Mouse (Mus musculus) natural killer cell, adult 2 months (primary cell): ENCODE data around the gene Cbarp.

Source experiments
- DNase-seq, 2 experiments: peaks; one replicate each; pipeline ENCODE4 v3.0.0; 2022; ENCODE audit warnings: low spot score in 2 of 2

Cbarp gene

DNA sequence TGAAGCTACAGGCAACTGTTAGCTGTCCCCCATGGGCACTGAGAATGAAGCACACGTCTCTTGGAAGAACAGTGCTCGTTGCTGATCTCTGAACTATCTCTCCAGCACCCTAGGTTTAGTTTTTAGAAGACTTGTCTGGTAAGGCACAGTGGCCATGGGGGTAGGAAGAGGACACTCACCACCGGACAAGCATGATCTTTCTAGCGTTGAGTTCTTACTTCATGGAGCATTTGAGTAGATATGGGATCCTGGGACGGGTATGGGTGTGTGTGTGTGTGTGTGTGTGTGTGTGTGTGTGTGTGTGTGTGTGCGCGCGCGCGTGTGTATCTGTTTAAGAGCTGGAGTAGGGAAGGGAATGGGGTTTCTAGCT is at the start of gene Cbarp:
Cbarp (minus strand) TSS at position 170 of the 370 bp plus-strand sequence.
- no peak for DNase-seq

DNA sequence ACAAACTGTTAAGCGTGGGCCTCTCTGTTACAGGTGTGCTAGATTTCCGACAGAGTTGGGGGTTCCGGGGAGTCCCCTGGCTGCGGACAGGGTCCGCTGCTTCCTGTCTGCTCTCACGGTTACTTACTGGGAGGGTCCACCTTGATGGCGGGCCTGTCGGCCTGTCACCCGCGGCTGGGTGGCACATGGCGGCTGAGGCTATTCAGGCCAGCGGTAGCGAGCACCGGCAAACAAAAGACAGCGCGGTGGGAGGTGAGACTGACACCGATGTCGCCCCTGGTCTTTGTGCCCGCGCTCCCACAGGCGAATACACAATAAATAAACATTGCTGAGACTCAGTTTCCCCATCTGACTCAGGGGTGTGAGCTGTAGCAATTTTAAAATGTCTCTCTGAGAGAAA is 49.4 kb upstream of the Cbarp start:
- DNase-seq, result no peak

DNA sequence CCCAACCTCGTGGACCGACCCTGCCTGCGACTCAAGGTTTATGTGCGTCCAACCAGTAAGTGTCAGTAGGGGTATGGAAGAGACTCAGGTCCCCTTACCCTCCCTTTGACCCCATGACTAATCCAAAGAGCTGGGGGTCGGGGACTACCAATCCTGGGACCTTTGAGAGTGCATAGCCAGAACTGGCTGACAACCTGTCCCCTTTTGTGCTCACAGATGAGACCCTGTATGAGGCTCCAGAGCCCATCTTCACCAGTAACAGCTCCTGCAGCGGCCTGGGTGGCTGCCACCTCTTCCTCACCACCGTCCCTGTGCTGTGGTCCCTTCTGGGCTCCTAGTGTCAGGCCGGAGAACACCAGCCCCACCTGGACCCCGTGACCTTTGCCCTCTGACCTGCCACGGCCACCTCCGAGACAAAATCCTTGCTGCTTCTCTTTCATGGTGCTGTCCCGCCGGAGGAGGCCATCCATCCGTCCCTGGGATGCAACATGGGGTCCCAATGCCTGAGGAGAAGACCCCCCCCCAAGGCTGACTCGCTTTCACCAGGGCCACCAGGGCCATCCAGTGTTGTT is 47.9 kb upstream of the Cbarp start:
- no peak for DNase-seq

DNA sequence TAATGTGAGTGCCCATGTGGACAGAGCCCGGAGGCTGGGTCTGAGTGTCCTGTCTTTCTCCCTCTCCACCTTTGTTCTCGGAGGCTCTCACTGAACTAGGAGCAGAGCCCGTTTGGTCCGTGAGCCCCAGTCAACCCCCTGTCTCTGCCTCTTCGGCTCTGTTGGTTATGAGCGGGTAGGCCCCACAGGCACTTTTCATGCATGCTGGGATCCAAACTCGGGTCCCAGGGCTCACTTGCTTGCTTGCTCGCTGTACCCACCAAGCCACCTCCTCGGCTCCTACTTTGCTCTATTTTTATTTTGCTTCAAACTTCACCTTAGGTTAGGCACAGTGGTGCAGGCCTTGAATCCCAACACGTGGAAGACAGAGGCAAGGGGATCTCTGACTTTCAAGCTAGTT is 47.1 kb upstream of the Cbarp start:
- DNase-seq, result no peak

DNA sequence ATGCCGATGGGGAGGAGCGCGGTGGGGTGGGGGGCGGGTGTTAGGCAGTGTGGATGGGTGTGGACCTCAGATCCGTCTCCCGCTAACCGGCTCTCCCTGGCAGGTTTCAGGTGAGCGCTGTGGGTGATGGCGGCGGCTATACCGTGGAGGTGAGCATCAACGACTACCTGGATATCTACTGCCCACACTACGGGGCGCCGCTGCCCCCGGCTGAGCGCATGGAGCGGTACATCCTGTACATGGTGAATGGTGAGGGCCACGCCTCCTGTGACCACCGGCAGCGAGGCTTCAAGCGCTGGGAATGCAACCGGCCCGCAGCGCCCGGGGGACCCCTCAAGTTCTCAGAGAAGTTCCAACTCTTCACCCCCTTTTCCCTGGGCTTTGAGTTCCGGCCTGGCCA is 46.0 kb upstream of the Cbarp start:
- DNase-seq, result no peak

DNA sequence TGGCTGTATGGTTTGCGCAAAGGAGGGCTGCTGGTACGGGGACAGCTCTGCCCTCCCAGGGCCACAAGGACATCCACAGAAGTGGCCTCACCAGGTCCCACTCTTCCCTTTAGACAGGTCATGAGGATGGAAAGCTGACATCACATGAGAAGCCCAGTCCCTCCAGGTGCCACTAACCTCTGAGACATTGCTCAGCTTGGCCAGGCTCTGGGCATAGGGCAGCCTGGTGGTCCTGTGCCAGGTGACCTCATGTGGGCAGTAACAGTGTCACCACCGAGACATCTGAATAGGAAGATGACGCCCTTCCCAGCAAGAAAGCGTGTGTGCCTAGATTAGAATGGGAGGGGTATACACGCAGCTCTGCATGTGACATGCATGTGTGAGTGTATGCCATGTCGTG is 41.9 kb upstream of the Cbarp start:
- no peak for DNase-seq

DNA sequence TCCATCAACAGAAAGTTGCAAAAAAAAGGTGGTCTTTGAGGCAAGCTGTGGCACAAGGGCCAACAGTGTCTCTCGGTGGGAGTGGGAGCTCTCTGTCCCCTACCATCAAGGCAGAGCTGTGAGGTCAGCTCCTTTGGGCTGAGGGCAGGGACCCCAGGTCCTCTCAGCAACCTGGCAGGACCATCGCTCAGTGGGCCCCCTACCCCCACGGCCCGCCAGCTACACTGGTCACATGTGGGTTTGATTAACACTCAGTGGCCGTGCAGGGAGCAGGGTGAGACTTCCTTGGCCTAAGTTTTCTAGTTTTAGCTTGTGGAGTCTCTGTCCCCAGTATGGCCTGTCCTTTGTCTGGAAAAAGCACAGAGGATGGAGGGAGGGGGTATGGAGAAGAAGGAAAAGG is 40.2 kb upstream of the Cbarp start:
- no peak for DNase-seq

DNA sequence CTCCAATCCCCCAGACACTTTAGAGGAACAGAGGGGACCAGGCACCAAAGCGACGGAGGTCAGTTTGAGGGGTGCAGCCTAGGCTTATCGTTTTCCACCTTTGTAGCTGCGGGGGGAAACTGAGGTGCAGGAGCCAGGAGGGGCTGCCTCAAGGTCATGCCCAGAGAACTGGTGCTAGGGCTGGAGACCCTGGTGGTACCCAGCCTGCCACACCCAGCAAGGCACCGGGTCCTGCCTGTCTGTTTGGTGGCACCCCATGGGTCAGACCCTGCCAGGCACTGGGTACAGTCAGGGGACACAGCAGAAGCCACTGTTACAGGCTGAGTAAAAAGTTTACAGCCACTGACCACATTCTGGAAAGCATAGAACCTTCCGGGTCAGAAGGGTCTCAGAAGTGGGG is 39.7 kb upstream of the Cbarp start:
- no peak for DNase-seq

DNA sequence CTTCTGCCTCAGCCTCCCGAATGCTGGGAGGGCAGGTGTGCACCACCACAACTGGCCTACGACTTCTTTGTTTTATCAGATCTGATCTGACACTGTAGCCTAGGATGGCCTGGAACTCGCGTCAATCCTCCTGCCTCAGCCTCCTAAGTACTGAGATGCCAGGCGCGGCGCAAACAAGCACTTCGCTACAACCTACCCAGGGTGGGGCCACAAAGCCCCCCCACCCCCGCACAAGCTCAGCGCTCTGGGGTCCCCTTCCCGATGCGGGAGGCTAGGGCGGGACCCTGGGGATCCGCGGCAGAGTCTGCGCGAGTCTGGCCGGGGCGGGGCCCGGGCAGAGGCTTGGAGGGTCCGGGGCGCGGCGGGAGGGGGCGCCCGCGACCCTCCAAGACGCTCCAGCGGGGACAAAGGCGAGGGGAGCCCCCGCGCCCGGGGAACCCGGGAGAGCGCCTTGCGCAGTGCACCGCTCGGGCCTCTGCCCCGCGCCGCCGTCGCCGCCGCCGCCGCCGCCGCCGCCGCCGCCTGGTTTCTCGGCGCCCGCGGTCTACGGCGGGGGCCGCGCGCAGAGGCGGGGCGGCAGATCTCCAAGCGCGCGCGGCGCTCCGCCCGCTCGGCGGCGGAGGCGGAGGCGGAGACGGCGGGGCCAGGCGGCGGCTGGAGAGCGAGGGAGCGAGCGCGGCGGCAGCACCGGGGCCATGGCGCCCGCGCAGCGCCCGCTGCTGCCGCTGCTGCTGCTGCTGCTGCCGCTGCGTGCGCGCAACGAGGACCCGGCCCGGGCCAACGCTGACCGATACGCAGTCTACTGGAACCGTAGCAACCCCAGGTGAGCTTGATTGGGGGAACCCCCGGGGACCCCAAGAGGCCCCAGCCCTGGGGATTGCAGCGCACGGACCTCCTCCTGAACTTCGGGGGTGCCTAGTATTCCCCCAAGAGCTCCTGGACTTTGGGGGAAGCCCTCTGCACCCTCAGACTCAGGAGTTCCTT is 38.7 kb upstream of the Cbarp start, which contains the start of gene Efna2:
Efna2 (plus strand) TSS at position 415 of the 984 bp plus-strand sequence.
- no peak for DNase-seq

DNA sequence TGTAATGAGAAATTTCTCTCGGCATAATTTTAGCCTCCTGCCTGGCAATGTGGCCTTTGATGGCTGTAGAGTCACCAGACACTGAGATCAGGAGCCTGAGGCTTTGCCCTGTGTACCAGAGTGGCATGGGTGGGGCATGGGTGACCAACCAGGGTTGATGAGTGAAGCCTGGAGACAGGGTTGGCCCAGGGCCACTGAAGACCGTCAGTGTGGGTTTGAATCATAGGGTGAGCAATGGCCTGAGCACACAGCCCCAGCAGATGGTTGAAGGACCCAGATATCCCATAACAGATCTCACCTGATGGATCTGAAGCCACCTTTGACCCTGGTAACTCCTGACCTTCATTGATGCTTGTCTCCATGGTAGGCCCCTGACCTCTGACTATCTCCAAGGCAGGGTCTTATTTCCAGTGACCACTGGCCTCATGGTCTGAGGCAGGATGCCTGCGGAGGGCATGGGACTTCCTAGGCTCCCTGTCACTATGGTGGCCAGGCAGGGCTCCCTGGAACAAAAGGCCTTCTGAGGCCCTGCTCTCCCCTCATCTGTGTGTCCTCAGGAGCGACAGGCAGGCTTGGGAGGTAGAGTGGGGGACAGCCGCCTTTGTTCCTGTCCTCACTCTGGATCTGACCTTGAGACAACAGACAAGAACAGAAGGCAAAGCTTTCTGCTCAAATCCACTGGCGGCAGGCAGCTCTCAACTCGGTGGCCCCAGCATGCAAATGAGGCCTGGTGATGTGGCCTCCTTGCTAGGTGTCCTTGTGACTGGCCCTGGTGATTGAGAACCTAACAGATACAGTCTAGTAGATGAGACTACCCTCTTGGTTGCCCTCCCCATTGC is 37.0 kb upstream of the Cbarp start:
- no peak for DNase-seq

DNA sequence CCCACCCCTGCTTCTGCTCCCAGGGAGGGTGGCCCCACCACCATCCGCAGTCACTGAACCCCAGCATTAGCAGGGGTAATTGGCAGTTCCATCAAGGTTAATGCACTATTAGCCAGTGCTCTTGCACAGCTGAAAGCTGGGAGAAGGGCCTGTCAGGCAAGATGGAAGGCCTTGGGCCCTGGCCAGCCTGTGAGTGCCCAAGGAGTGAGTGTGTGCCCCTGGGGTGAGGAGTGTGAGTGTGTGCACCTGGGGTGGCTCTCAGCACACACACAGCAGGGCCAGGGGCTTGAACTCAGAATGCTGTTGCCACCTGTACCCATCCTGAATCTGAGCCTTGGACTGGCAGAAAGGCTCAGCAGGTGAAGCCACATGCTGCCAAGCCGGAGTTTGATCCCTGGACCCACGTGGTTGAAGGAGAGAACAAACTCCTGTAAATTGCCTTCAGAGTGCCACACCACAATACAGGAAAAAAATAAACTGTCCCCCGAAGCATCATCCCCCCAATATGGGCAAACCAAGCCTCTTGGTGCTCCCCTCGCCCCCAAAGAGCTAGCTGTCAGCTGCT is 35.7 kb upstream of the Cbarp start:
- DNase-seq, result no peak

DNA sequence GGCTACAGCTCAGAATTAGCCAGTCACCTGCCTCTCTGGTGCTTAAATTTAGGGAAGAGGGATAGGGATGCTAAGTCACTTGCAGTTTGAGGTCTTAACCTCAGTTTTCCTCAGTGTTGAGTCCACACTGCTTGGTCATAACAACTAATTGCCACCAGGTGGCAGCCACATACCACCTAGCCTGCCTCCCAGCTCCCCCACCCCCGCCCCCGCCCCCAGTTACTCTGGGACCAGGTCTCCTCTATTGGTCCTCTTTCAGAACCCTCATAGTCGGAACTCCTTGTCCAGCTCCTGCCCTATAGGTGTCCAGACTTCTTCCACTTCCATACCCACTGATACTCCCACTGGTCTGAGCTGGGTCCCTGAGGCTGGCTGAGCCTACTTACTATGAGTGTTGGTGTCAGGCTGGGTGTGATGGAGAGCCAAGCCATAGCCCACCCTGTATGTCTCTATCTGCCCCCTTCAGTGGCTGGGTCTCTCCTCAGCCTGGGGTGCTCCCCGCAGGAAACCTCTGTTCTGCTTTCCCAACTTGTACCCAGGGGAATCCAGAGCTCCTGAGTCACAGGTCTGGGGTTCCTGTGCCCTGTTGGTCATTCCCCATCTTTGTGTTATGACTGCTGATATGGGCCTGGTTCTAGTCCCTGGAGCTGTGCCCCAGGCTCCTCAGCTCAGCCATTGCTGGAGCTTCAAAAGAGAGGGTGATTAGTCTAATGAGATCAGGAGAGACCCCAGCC is 35.1 kb upstream of the Cbarp start:
- DNase-seq, result no peak

DNA sequence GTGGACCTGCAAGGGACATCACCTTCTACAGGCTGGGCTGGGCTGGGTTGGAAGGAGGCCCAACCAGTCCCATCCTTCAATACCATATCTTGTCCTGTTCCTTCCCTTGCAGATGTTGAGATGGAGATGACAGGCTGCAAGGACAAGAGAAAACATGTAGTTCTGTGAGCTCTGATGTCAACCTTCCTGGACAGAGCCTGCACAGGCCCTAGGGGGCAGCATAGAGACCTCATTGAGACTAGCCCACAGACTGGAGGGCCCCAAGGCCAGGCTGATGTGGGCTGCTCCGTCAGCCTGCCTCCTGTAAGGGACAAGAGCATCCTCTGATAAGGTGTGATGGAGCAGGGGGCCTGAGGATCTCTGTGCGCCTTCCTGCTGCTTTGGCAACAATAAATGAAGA is 34.1 kb upstream of the Cbarp start:
- DNase-seq, result peak in 1 of 2 experiments; percentile 50

DNA sequence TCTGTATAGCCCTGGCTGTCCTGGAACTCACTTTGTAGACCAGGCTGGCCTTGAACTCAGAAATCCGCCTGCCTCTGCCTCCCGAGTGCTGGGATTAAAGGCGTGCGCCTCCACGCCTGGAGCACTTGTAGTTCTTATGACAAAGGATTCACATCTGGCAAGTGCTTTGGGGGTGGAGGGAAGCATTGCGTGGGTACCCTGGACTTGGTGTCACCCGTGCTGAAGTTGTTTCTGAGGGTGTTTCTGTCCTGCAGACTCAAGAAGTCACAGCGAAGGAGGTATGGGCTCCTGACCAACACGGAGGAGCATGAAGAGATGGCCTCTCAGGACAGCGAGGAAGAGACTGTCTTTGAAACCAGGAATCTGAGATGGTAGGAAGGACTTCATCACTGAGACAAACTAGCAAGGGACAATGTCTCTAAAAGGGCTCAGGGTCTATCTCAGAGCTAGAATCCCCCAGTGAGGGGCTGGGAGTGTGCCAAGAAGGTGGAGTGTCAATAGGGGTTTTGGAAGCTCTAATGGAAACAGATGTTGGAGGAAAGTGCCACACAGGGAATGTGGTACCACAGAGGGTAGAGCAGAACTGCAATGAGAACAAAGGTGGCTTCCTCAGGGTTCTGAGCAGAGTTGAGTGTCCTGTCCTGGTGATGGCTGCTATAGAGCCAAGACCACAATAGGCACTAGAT is 33.5 kb upstream of the Cbarp start:
- DNase-seq, result no peak

DNA sequence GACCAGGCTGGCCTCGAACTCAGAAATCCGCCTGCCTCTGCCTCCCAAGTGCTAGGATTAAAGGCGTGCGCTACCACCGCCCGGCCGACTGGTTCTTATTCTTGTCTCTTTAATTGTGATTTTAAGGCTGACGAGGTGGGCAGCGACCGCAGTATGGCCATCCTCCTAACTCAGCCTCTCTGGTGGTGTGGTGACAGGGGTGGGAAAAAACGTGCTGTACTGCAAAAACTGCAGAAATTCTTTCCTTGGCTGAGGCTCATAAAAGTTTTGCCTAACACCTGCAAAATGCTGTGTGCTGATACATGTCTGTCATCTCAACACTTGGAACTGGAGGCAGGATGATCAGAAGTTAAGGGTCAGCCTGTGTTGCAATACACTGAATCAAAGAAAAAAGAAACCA is 32.7 kb upstream of the Cbarp start:
- DNase-seq, result no peak

DNA sequence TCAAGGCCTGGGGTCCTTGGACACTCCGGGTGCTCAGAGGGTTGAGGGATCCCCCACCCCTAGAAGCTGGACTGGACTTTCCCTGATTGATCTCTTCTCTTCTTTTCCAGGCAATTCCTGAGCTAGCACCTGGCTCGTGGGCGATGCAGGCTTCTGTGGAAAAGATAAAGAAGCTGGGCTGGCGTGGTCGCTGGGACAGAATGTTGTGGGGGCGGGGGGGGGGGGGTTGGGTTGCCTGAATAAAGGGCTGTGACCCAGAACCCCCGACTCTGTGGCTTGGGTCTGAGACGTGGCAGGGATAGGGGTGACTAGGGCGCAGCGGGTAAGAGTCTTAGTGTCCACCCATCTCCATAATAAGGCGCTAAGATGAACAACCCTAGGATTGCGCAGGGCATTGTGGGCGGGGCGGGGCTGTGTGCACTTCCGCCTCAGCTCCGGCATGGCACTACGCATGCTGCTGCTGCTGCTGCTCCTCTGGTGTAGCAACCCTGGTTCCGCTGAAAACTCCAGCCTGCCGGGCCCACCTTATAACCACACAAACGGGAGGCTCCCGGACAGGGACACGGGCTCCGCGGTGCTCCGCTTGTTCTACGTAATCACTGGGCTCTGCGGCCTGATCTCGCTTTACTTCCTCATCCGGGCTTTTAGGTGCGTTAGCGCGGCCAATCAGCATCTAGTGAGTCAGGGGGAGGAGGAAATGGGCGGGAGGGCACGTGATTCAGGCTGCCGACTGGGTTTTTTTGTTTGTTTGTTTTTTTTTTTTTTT is 32.1 kb upstream of the Cbarp start, which contains the start of gene 1600002K03Rik:
1600002K03Rik (plus strand) TSS at position 418 of the 766 bp plus-strand sequence.
- DNase-seq, result peak; percentile 94 to 95

DNA sequence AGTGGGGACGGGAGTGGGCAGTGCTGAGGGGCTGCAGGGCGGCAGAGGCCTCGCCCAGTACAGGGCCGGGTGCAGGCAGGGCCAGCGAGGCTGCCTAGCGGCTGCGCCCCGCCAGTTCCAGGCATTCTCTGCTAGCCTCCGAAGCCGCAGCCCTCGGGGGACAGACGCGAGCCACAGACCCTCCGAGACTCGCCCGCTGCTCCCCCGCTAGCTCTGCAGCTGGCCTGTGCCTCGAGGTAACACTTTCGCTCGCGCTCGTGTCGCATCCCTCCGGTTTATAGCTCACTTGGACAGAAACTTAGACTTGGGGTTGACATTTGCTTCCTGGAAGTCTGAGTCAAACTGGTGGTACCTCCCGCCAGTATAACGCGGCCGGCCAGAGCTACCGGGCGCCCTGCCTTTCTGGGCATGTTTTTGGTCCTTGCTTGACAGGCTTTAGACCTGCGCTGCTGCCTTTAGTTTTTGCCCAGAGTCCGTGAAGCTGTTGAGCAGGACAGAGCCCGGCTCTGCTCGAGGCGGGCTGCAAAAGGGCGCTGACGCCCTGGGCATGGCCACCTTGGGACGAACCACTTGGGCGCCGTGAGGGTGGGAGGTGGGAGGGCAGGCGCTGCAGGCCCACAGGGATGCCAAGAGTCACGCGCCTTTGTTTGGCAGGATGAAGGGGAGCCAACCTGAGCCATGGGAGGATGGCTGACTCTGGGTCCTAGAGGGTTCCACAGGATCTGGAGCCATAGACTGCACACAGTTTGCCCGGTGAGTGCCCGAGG is 31.3 kb upstream of the Cbarp start:
- no peak for DNase-seq

DNA sequence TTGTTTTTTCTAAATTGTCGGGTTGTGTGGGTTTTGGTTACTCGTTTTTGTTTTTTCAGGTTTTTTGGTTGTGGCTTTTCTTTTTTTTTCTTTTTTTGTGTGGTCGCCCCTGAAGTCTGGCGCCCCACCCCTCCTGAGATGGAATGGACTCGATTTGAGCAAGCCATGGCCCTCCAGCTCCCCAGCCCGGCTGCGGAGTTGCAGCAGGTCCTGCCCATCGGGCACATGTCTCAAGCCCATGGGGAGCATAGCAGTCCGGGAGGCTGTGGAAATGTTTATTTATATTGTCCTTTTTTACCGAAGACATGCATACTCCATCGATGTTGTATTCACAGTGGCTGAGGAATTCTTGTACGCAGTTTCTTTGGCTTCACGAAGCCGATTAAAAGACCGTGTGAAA is 30.6 kb upstream of the Cbarp start:
- DNase-seq, result no peak

DNA sequence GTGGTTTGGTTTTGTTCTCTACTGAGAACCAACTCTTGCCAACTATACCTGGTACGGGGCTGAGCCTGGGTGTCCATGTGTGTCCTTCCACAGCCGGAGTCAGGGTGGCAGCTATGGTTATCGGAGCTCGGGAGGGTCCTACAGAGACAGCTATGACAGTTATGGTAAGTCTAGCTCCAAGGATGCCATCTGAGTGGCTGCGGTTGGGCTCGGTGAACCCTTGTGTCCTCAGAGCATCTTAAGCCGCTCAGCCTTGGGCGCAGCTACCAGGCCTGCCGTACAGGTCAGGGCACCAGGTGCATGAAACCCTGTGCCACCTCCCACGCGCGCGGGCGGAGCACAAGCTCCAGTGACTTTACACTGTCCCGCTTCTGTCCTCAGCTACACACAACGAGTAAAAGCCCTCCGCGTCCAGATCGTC is 30.0 kb upstream of the Cbarp start:
- DNase-seq, result no peak
